Mouse (Mus musculus) embryonic facial prominence, embryonic 10.5 days (tissue): ENCODE data around the gene Pear1. TPM values are rescaled to one million over a fixed set of nuclear protein-coding genes. Genes with fewer than 3 reads are reported as not detected.

Source experiments
- DNase-seq: peaks from one replicate; pipeline ENCODE4 v3.0.0-alpha.2; 2017; ENCODE audit warnings: low spot score
- H3K27ac ChIP-seq: fragments of 300-500 bp; sonication (generic); replicated peaks from 2 replicates; pipeline ENCODE4 v1.5.1; 2016; ENCODE audit warnings: mild to moderate bottlenecking
- H3K27me3 ChIP-seq: fragments of 300-500 bp; sonication (generic); replicated peaks from 2 replicates; pipeline ENCODE4 v1.6.1; 2016; ENCODE audit warnings: low read depth, mild to moderate bottlenecking; ENCODE audit not compliant: poor library complexity, severe bottlenecking
- H3K36me3 ChIP-seq: fragments of 300-500 bp; sonication (generic); replicated peaks from 2 replicates; pipeline ENCODE4 v1.6.1; 2016; ENCODE audit warnings: mild to moderate bottlenecking, moderate library complexity
- H3K4me1 ChIP-seq: fragments of 300-500 bp; sonication (generic); 2 replicates; pipeline ENCODE4 v1.6.1; 2016
- H3K4me3 ChIP-seq: fragments of 300-500 bp; sonication (generic); 2 replicates; pipeline ENCODE4 v1.5.1; 2016; ENCODE audit warnings: mild to moderate bottlenecking, moderate library complexity
- H3K9me3 ChIP-seq: fragments of 300-500 bp; sonication (generic); 2 replicates; pipeline ENCODE4 v1.6.1; 2016; ENCODE audit warnings: mild to moderate bottlenecking
- WGBS: fragments of 180-500 bp; shearing (Covaris S2); methylation state at CpG from one replicate; pipeline ENCODE4 v1.1.7; 2016; 5-methylcytosine and 5-hydroxymethylcytosine counted together
- polyA plus RNA-seq: library from polyadenylated mRNA; unstranded; fragments of >200 nt; fragmentation: Nextera tagmentation; extraction: Ambion mirVana; gene quantifications from 2 replicates; pipeline ENCODE4 v1.2.1, GENCODE M21; 2016

The Pear1 gene
- polyA plus RNA-seq, 1 experiment from 2014 or later: 13.4 TPM

- H3K27me3 ChIP-seq: peaks cover 93% of the 10 kb centered on the region
- under 1% methylated on average over 4 of the region's 4 CpGs for WGBS
These were observed 53.8 kb downstream of the Pear1 start for GRCm38 (mm10) chr3:87770280-87770679.

GRCm38 (mm10) chr3:87769506-87769905, 54.6 kb downstream of the Pear1 start:
- H3K9me3 ChIP-seq: no peaks in the 10 kb centered on the region
- peaks cover 58% of the 10 kb centered on the region for H3K4me1 ChIP-seq
- no peak for DNase-seq
- H3K36me3 ChIP-seq: no peaks in the 10 kb centered on the region
- H3K27ac ChIP-seq: no peak overlapping the region
- H3K27me3 ChIP-seq: peaks cover 95% of the 10 kb centered on the region
- no peak overlapping the region for H3K4me3 ChIP-seq
- WGBS: 77% methylated on average over 8 of the region's 8 CpGs

More at GRCm38 (mm10) chr3:87770280-87770679, 53.8 kb downstream of the Pear1 start:
- Histone ChIP-seq H3K4me3 (no peak overlapping the region), H3K9me3 (no peaks in the 10 kb centered on the region), H3K36me3 (no peaks in the 10 kb centered on the region), H3K4me1 (peaks cover 50% of the 10 kb centered on the region), H3K27ac (no peak overlapping the region)
- DNase-seq: peak; percentile 63

DNA sequence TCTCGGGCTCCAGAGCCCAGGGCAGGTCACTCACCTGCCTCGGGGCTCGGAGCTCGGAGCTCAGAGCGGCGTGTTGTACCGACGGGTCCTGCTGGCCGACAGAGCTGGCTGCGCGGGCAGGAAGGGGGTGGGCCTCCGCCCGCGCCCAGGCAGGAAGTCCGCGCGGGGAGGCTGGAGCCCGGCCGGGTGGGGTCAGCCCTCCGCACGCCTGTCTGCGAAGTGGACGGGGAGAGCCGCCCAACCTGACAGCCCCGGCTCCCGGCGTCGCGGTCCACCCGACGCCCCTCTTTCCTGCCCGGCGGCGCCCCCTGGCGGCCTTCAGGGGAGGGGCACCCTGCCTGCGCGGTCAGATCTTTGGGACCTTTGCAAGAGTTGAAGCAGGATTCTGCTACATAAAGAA, 55.3 kb downstream of the Pear1 start:
- Histone ChIP-seq H3K36me3 (no peaks in the 10 kb centered on the region), H3K4me3 (peak overlapping the region; percentile 59), H3K27ac (peak overlapping the region; percentile 77), H3K4me1 (peaks cover 65% of the 10 kb centered on the region), H3K9me3 (no peaks in the 10 kb centered on the region), H3K27me3 (peaks cover 94% of the 10 kb centered on the region)
- peak; percentile 88 for DNase-seq
- 1% methylated on average over 37 of the region's 37 CpGs for WGBS

GRCm38 (mm10) chr3:87768431-87768830, 55.7 kb downstream of the Pear1 start:
- Histone ChIP-seq H3K4me1 (peaks cover 66% of the 10 kb centered on the region), H3K27ac (peak overlapping the region; percentile 77), H3K36me3 (no peaks in the 10 kb centered on the region), H3K9me3 (no peaks in the 10 kb centered on the region), H3K27me3 (peaks cover 93% of the 10 kb centered on the region), H3K4me3 (peak overlapping the region; percentile 59)
- WGBS: 42% methylated on average over 6 of the region's 6 CpGs
- DNase-seq: no peak

- DNase-seq: no peak
- 57% methylated on average over 8 of the region's 8 CpGs for WGBS
- Histone ChIP-seq H3K4me3 (peak overlapping the region; percentile 59), H3K27ac (peak overlapping the region; percentile 71), H3K4me1 (peaks cover 66% of the 10 kb centered on the region), H3K27me3 (peaks cover 87% of the 10 kb centered on the region), H3K9me3 (no peaks in the 10 kb centered on the region), H3K36me3 (no peaks in the 10 kb centered on the region)
These were observed 56.3 kb downstream of the Pear1 start for GRCm38 (mm10) chr3:87767764-87768163.

DNA sequence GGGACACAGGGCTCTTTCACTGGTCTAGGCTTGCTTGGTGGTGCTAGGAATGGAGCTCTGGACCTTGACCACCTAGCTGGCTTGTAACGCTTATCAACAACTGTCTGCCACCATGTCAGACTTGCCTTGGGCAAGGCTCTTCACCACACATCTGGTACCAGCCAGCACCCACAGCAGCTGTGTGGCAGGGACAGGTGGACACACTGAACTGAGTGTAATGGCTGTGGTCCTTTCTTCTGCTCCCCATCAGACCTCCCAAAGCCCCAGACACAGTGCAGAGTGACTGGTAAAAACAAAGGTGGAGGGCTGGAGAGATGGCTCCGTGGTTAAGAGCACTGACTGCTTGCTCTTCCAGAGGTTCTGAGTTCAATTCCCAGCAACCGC, 57.8 kb downstream of the Pear1 start:
- 81% methylated on average over 3 of the region's 3 CpGs for WGBS
- Histone ChIP-seq H3K4me1 (peaks cover 78% of the 10 kb centered on the region), H3K27ac (peak overlapping the region; percentile 83)

GRCm38 (mm10) chr3:87765631-87766283, 58.3 kb downstream of the Pear1 start:
- H3K9me3 ChIP-seq: no peaks in the 10 kb centered on the region
- H3K4me1 ChIP-seq: peaks cover 83% of the 10 kb centered on the region
- no peak overlapping the region; the same call in 1 of the 2 replicates for H3K4me3 ChIP-seq
- peaks cover 67% of the 10 kb centered on the region for H3K27me3 ChIP-seq
- H3K36me3 ChIP-seq: no peaks in the 10 kb centered on the region
- H3K27ac ChIP-seq: peak overlapping the region; percentile 83
- no peak for DNase-seq
- 71% methylated on average over 5 of the region's 5 CpGs for WGBS

More for the DNA sequence above, 57.8 kb downstream of the Pear1 start:
- Histone ChIP-seq H3K27me3 (peaks cover 72% of the 10 kb centered on the region), H3K4me3 (no peak overlapping the region), H3K36me3 (no peaks in the 10 kb centered on the region), H3K9me3 (no peaks in the 10 kb centered on the region)
- DNase-seq: no peak

DNA sequence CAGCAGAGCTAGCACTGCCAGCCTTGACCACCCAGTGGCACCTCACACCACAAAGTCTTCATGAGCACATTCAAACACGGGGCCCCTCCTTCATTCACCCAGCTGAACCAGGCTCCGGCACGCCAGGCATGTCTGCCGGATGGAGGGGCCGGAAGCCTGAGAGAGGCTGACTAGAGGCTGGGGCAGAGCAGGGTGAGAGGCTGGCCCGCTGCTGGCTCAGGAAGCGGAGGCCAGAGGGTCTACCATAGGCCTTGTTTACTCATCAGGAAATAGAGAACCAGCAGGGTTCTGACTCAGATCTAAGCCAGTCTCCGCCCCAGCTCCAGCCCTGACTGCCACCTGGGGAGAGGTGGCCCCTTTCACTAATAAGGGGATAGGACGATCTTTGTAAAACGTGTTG, 59.0 kb downstream of the Pear1 start:
- Histone ChIP-seq H3K36me3 (no peaks in the 10 kb centered on the region), H3K4me1 (peaks cover 86% of the 10 kb centered on the region), H3K27ac (peak overlapping the region; percentile 83), H3K27me3 (peaks cover 63% of the 10 kb centered on the region), H3K9me3 (no peaks in the 10 kb centered on the region), H3K4me3 (peak overlapping the region; percentile 38; the same call in 1 of the 2 replicates)
- WGBS: 12% methylated on average over 10 of the region's 10 CpGs
- DNase-seq: peak; percentile 72

- DNase-seq: no peak
- 32% methylated on average over 10 of the region's 10 CpGs for WGBS
- H3K9me3 ChIP-seq: no peaks in the 10 kb centered on the region
- peaks cover 92% of the 10 kb centered on the region for H3K4me1 ChIP-seq
- peaks cover 59% of the 10 kb centered on the region for H3K27me3 ChIP-seq
- peak overlapping the region; percentile 38 for H3K4me3 ChIP-seq
- H3K36me3 ChIP-seq: no peaks in the 10 kb centered on the region
- H3K27ac ChIP-seq: peak overlapping the region; percentile 83
These were observed 59.6 kb downstream of the Pear1 start for GRCm38 (mm10) chr3:87764506-87764905.

DNA sequence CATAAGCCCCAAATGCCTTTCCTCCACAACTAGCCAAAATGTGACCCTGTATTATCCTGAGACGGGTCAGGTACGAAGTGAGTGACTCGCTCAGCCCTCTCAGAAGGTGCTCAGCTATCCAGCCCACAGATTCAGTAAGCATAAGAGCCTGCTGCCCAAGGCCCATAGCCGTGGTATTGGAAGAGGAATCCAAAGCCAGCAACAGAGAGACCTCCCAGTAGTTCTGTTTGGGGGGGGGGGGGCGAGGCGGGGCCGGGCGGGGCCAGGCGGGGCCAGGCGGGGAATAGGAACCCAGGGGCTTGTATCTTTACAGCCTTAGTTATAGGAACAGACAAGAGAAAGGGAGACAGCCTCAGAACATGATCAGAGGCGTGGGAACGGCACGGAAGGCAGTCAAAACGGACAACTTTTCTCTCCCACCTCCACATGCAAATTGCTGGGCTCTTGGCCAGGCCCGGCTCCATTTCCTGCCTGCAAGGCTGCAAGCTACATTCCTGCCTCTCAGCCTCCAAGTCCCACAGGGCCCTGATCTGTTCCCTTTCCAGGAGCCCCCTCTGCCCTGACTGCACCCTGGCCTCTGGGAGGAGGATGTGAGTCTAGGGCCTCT, 60.3 kb downstream of the Pear1 start:
- H3K9me3 ChIP-seq: no peaks in the 10 kb centered on the region
- H3K27ac ChIP-seq: peak overlapping the region; percentile 83
- 18% methylated on average over 15 of the region's 15 CpGs for WGBS
- H3K27me3 ChIP-seq: peaks cover 56% of the 10 kb centered on the region
- H3K4me3 ChIP-seq: peak overlapping the region; percentile 38
- H3K4me1 ChIP-seq: peaks cover 95% of the 10 kb centered on the region
- DNase-seq: peak; percentile 65
- H3K36me3 ChIP-seq: peaks cover 4% of the 10 kb centered on the region; the same call in 1 of the 2 replicates

DNA sequence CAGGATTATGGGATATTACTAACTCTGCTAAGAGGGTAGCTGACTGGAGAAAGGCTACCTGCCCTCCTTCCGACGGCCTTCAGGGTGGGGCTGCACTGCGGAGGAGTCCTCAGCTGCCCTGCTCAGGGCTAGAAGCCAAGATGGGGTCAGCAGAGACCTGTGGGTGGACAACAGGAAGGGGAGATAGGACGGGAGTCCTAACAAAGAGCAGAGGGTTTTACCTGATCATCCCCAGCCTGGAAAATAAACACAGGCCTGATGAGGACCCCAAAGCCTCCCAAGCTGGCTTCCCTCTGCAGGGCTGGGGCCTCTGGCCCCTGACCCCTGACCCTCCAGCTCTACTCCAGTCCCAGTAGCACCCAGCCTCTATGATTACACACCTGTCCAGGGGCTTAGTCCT, 60.9 kb downstream of the Pear1 start:
- H3K27ac ChIP-seq: peak overlapping the region; percentile 83
- no peak for DNase-seq
- H3K36me3 ChIP-seq: peaks cover 4% of the 10 kb centered on the region; the same call in 1 of the 2 replicates
- peaks cover 95% of the 10 kb centered on the region for H3K4me1 ChIP-seq
- peak overlapping the region; percentile 38; the same call in 1 of the 2 replicates for H3K4me3 ChIP-seq
- WGBS: 38% methylated on average over 4 of the region's 4 CpGs
- H3K27me3 ChIP-seq: peaks cover 55% of the 10 kb centered on the region
- no peaks in the 10 kb centered on the region for H3K9me3 ChIP-seq

DNA sequence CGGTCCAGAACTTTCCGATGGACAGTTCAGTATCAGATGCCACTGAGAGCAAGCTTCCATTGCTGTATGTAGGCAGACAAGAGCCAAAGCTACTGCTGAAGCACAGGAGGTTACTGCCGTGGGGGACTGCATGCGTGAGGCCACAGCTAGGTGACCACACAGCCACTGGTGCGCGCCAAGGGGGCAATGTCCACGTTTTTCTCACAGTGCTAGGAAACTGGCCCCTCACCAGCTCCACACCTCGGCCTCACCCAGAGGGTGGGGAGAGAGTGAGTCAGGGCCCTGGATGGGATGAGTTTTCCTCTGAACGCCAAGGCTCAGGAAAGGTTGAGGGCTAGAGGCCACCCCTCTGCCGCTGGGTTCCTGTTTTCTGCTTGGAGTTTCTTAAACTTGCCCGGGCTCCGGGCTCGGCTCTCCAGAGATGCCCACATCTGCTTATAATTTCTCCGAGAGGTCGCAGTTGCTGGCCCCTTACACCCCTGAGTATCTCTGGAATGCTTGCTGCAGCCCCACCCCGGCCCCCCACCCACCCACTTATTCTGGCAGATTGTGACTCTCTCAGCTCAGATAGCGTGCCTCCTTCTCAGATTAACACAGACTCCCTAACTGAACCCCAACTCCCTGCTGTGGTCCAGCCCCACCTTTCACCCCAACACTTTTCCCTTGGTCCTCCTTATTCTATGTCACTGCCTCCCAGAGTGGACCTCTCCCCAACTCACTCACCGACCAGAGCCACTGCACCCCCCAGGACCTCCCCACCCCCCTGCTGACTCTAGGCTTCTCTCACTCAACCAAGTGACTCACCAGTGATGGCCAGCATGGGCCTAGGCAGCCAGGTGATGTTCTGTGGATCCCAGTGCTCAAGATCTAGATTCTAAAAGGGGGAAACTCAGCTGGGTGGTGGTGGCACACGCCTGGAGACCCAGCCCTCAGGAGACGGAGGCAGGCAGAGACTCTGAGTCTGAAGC, 62.4 kb downstream of the Pear1 start:
- DNase-seq: peak; percentile 64
- Histone ChIP-seq H3K27ac (peak overlapping the region; percentile 83), H3K36me3 (peaks cover 9% of the 10 kb centered on the region; the same call in 1 of the 2 replicates), H3K9me3 (no peaks in the 10 kb centered on the region), H3K4me1 (peaks cover 85% of the 10 kb centered on the region), H3K27me3 (peaks cover 55% of the 10 kb centered on the region), H3K4me3 (peak overlapping the region; percentile 21; the same call in 1 of the 2 replicates)
- 48% methylated on average over 20 of the region's 20 CpGs for WGBS
